Mouse (Mus musculus): ENCODE data around the gene Ddr2.
A peak's percentile ranks its signal among the peaks of the same experiment; 100 is the strongest.
"Not testable (repeated sequence)": the region's sequence is repeated elsewhere in the genome, so short reads cannot be mapped to it uniquely, and the experiment has no call there.

The Ddr2 gene

DNA sequence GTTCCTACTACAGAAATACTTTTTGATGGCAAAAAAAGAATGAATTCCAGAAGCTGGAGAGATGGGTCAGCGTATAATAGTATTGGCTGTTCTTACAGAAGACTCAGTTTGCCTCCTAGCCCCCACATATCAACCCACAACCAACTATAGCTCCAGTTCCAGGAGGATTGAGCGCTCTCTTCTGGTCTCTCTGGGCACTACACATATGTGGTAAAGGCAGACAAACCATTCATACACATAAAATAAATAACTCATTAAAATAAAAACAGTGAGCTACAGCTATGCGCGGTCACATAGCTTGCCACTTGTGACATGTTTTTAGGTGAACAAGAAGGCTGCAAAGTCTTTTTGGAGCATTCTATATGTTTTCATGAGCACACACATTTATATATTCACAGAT, 71.2 kb downstream of the Ddr2 start:
- ATAC-seq (ENCODE audit: low TSS enrichment): no peak

DNA sequence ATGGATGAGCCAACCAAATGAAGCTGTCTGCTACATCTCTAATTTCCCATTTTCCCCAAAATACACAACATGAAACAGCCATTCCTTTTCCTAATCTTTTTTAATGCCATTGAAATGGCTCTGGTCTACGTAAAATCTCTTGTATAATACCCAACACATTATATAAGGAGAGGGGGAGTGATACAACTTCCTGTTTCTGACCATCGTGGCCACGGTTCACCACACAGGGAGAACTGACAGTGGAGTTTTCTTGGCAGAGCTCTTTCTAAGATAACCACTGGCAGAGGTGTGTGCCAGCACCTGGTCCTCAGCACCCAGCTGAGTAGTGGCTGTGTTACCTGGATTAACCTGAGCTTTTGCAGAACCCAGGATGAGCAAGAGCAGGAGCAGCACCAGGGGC, 75.0 kb downstream of the Ddr2 start:
- no peak for ATAC-seq (ENCODE audit: low TSS enrichment)

DNA sequence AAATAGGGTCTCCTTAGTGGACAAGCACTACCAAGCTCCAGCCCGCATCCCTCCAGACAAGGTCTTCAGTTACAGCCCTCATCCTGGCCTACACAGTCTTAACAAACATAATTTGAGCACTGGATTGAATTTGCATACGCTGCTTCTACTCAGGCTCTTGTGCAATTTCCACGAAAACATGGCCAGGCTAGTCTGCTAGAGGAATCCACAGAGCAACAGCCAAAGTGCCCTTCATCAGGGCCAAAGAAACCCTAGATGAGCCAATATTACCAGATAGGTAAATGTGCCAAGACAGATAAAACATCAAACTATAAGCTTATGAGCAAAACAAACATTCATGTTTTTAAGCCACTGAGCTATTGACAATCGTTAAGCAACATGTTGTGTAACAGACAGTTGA, 75.6 kb downstream of the Ddr2 start:
- no peak for ATAC-seq (ENCODE audit: low TSS enrichment)

DNA sequence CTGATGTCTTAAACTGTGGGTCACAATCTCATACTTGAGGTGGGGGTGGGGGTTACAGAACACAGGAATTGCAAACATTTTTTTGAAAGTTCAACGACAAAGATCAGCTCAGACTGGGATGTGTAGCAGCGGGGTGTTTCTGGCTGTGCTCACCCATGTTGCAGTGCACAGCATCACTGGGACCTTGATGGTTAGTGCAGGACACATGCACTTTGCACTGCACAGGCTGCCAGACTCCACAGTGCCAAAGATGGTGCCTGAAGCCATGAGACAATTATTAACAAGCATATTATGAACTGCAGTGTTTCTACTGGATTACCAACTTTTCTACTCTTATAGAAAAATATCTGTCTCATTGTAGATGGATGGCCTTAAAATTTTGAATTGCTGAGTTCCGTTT, 78.9 kb downstream of the Ddr2 start:
- no peak for ATAC-seq (ENCODE audit: low TSS enrichment)

DNA sequence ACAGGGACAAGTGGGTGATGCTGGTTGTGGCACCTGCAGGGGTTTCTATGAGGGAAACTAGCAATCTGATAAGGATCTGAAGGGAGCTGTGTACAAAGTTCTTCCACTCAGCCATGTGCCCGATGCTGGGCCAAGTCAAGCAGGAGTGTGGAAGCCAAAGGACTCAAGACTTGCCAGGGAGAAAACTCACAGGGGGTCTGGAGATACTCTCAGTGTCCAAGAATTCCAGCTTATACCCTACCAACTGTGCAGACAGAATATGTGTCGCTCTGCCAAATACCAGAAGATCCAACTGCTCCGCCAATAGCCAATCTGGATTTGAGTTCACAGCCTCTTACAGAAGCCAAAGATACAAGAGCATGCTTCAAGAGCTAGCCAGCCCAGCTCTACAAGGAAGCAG, 95.8 kb downstream of the Ddr2 start:
- ATAC-seq (ENCODE audit: low TSS enrichment): no peak

DNA sequence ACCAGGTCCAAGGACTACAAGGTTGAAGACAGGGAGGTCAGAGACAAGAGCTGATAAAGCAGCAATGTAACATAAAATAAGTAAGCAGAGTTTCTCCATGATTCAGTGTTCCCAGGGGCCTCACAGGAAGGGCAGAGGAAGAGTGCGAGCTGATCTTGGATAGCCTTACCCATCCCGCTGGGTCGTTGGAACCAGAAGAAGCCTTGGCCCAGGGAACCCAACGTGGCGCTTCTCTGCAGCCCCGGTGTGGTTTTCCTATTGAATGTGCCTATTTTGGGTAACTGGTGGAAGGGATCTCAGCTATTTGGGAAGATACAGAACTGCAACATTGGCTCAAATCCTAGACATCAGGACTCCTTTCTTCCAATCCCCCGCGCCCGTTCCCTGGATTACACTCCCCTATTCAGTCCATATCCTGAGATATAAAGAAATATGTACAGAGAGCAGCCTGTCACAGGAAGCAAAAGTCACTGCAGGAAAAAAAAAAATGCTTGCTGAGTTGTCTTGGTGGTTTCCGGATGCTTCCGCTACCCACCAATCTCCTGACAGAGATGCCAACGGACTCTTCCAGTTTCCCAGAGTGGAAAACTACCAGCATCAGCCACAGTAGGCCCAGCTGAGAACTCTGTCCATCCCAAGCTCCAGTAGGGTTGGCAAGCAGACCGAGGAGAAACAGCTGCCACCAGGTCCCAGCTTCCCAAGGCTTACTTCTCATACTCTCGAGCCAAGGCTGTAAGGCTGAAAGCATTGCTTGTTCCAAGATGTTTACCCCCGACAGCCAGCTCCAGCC, 99.7 kb downstream of the Ddr2 start:
- no peak for ATAC-seq (ENCODE audit: low TSS enrichment)

DNA sequence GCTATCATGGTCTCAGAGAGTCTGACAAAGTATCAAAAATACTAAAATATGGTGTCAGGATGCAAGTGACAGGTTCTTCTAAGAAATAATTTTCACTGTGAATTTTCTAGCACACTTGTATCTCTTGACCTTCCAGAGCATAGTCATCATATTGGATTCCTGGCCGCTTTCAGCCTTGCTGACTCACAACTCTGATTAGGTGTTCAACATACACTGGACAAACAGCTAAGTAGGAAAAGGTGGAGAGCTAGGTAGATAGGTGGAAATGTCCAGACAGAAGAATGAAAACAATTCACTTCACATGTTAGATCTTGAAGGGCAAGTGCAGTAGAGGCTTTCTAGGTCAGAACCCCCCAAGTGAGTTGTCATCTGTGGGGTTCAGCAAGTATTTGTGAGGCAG, 101.3 kb downstream of the Ddr2 start:
- no peak for ATAC-seq (ENCODE audit: low TSS enrichment)

DNA sequence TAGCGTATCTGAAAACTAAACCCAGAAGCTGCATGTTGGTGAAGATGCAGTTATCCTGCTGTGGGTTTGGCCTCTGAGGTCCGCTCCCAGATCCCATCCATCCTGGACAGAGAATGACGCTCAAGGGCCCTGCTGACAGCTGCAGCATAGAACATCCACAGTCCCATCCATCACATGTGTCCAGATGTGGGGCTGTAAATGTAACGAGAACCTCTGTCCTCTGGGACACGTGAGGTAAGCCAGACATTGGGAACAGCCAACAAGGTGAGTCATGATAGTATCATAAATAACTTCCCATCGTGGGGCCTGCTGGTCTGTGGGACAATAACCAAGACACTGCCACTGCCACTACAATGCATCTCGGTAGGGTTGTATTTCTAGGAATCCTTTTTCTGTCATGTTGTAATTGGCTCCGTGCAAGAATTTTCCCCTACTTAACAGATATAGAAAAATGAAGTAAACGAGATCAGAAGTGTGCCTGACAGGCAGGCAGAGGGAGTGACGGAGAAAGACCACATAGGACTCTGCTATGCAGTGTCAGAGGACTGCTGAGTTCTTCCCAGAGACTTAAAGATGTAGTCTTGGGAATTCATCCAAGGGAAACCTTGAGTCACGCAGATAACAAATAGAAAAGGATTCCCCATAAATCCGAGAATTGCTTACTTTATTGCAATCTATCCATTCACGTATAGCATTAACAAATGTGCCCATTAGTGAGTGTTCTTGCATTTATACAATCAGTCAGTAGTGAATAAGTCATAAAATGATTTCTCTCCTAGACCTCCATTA, 101.9 kb downstream of the Ddr2 start:
- ATAC-seq (ENCODE audit: low TSS enrichment): no peak

DNA sequence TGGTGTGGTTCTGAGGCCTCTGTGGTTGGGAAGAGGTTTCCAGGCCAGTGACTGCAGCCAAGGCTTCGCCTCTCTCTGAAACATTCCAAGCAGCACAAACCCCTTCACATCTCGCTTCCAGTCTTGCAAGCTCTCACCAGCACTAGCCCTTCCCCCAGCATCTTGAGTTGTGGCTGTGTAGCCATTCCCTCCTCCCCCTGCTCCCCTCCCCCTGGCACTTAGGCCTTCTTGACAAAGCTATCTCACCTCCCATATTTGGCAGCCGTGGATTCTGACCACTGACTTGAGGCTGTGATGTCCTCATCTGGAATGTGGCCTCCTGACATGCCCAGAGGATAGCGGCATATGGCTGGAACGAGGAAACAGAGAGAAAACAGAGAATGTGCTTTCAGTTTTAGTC, 104.0 kb downstream of the Ddr2 start:
- ATAC-seq (ENCODE audit: low TSS enrichment): no peak

DNA sequence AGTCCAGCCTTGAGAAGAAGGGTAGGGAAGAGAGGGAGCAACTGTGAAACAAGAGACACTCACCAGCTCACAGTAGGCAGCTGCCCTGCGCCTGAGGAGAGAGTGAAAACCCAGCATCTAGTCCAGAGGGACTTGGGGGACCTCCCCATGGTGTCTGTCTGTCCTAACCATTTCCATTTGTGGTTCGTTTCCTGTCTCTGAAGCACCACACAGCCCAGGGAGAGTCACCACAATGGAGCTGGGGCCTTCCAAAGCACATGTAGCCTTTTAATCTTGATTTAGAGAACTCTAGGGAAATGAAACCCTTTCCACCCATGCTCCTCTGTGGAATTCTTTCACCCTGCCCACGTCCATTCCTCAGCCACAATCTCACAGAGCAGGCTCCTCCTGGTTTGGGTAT, 105.3 kb downstream of the Ddr2 start:
- ATAC-seq (ENCODE audit: low TSS enrichment): no peak

DNA sequence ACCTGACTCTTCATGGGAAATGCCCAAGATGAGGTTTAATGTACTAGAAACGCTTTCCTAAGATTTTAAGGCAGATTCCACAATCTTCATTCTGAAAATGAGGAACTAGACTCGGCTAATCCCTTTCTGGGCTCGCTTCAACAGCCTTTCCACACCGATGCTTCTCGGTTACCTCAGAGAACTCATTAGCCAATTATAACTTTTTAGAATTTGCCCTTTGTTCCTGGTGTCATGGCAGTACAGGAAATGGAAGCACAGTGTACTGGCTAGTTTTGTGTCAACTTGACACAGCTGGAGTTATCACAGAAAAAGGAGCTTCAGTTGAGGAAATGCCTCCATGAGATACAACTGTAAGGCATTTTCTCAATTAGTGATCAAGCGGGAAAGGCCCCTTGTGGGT, 116.7 kb downstream of the Ddr2 start:
- not testable (repeated sequence) for ATAC-seq (ENCODE audit: low TSS enrichment)

DNA sequence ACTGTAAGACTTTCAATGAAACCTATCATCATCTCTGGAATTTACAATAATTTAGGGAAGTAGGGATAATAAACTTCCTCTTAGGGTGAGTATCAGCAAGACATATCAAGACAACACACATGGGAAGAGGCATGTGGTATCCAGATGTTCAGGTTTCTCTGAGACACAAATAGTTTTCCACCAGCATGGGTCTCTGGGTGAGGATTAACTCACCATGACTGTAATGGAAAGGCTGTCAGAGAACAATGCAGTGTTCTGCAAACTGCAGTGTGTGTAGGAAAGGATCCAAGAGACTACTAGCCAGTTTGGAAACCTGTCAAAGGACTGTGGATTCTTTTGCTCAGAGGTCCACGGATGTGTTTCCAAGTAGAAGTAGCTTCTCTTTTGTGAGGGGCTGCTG, 124.4 kb downstream of the Ddr2 start:
- ATAC-seq (ENCODE audit: low TSS enrichment): no peak

DNA sequence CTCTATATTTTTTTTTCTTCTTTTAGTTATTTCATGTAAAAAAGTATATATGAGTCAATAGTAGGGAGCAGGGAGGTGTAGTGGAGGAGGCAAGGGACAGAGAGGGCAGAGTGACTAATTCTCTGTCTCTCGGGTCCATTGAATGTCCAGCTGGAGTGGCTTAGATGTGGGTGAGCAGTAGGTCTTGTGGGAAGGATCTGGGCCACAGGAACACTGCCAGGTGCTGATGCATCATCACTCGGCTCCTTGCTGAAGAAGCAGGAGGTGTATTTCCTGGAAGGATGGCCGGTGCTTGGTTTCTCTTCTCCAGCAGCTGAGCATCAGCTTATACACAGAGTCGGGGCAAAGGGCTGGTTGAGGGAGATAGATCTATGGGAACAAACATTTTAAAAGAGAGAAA, 132.9 kb downstream of the Ddr2 start:
- no peak for ATAC-seq (ENCODE audit: low TSS enrichment)

DNA sequence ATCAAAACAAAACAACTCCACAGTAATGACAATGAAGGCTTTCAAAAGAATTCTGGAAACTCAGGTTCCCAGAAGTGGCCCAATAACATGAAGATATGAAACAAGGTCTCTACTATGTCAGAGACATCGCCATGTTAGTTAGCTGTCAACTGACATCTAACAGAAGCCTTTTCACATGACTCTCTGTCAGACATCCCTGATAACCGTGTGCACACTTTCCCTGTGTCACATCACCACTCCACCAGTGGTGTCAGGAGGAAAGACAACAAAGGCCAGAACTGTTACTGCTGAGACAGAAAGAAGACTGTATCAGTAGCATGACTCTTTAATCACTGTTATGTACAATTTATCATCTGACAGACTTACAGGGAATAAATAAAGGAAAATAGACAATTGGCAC, 138.6 kb downstream of the Ddr2 start:
- no peak for ATAC-seq (ENCODE audit: low TSS enrichment)

DNA sequence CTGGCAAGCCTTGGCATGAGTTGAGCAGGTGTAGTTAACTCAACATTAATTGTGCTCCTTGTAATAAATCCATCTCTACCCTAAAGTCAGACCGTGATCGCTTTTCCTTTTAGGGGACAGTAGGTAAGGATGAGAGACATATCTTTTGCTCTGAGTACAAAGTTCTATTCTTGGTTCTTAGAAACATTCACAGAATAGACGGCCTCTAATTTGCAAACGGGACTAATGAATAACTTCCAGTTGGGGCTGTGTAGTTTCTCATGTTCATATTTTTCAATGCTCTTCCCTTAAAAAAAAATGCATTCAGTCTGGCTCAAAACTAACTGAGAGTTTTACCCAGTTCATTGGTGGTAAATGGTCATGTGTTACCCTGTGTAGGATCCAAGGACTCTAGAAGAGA, 139.6 kb downstream of the Ddr2 start:
- ATAC-seq (ENCODE audit: low TSS enrichment): no peak

DNA sequence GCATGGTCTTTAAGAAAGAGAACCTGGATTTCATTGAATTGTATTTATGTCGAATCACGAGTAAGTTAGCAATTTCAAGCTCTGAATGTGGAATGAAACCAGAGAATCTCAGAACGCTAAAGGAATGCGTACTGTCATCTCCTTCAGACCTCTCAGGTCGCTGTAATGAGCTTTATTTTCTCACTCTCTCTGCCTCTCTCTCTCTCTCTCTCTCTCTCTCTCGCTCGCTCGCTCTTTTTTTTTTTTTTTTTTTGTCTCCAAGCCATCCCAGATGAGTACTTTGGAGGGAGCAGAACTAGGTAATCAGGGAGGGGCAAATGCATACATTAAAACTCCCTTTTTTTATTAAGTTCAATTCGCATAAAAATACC, 141.1 kb downstream of the Ddr2 start:
- ATAC-seq (ENCODE audit: low TSS enrichment): peak; percentile 39

DNA sequence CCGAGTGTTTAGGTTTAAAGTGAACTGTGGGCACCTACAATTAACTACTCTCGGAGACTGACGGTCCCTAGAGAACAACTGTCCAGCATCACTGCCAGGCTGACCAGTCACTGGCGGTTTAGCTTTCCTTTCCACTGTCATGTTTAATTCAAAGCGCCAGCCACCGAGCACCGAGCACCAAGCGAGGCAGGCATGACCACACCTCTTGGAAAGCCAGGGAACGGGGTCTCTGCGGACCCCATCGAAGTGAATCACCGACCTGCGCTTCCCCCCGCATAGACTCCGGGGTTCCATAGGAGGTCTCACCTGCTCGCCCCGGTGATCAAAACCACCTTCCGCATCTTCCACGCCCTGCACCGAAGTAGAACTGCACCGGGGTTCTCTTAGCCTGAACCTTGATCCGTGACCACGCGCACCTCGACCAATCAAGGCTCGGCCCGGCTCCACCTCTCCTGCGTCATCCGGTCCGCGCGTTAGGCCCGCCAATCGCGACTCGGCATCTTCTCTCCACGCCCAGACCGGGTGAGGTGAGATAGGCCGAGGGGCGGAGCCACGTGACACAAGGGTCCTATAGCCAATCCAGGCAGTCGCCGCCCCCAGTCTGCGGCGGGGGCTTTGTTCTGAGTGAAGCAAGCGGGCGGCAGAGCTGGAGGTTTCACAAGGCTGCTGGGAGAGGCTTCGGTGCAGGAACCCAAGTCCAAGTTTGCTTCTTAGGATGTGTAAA, 141.6 kb downstream of the Ddr2 start, which contains the start of gene Hsd17b7:
Hsd17b7 (minus strand) TSS at position 450 of the 724 bp plus-strand sequence.
- peak; percentile 99 for ATAC-seq (ENCODE audit: low TSS enrichment)

DNA sequence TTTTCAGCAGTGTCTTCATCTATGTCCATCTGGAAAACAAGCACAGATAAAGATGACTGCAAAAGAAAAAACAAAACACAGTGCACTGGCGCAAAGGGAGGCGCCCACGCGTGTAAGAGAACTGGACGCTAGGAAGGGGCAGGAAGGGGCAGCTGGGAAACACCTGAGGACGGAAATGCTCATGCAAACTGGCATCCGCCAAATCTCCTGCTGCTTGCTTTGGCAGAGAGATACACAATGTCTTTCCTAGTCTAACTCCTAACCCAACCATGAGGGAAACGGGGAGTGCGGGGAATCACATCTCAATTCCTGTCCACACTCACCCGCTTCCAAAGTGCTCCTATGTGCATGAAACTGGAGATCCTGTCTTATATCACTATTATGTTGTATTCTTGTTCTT, 157.5 kb downstream of the Ddr2 start:
- ATAC-seq (ENCODE audit: low TSS enrichment): no peak

DNA sequence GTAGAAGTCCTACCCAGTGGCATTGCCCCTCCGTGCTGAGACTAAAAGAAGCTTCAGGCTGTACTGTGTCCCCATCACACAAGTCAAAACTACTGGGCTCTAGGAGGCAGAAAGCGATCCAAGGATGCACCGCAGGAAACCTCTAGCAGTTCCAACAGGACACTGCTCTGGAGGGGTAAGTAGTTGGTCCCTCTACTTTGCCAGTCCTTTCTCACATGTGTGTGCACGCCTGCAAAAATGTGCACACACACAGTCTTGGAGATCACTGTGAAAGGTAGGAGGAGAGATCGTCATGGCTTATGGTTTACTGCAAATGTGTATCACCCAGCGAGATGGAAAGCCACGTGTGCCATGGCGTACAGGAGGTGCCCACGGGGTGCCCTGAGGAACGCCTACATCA, 157.9 kb downstream of the Ddr2 start:
- no peak for ATAC-seq (ENCODE audit: low TSS enrichment)

DNA sequence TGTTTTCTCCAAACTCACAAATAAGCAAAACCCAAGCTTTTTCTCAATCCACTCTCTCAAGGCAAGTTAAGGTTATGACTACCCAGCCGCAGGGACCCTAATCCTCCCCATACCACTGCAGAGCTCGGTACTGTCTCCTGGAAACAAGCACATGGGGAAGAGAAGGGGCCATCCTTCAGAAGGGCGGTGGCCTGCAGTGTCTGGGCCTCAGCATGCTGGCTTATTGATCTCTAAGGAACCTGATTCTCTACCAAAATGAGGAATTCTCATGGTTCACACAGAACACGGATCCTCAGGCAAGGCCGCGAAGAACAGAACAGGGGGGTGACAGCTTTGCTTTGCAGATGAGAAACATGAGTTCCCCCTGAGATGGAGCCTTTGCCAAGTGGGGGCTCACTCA, 159.0 kb downstream of the Ddr2 start:
- ATAC-seq (ENCODE audit: low TSS enrichment): no peak

DNA sequence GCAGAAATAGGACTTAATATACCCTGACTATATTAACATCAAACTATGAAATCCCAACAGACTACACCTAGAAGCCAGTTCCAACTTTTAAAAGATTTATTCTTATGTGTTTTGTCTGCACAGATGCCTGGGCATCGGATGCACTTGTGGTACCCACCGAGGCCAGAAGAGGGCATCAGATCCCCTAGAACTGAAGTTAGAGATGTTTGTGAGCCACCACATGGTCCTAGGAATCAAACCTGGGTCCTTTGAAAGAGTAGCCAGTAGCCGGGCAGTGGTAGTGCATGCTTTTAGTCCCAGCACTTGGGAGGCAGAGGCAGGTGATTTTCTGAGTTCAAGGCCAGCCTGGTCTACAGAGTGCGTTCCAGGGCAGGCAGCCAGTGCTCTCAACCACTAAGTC, 159.9 kb downstream of the Ddr2 start:
- ATAC-seq (ENCODE audit: low TSS enrichment): no peak

DNA sequence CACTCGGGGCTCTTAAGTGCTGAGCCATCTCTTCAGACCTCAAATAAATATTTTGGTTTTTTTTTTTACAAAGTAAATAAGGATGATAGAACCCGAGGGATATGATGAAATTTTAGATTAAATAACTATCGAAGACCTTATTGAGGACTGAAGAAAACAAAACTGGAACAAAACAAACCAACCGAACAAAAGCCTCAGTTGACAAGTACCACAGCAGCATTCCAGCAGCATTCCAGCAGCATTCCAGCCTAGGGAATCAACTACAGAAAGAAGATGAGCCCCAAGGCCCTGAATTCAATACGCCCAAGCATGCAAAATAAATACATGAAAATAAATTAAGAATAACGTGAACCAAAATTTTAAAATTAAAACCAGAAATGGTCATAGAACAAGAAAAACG, 160.6 kb downstream of the Ddr2 start:
- no peak for ATAC-seq (ENCODE audit: low TSS enrichment)

DNA sequence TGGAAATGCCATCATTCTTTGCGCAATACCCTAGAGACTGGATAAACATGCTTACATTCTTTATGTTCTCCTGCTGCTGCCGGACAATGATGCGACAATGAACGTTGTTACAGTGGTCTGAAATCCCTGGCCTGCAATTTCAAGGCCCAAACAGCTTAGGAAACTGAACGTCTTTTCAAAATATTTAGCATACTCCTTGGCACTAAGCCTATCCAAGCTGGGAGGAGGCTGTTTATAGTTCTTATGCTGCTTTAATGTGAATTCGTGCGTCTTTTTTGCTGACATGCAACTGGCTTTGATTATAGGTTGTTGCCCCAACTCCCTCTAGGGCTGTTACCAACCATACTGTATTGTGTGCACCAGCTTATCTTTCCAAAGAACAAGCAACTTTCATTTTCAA, 161.7 kb downstream of the Ddr2 start:
- ATAC-seq (ENCODE audit: low TSS enrichment): no peak
